Mouse (Mus musculus) CH12.LX (cell line): ENCODE data around the gene Pbrm1. TPM values are rescaled to one million over a fixed set of nuclear protein-coding genes. Genes with fewer than 3 reads are reported as not detected.

Experiments
- DNase-seq: peaks from one replicate; pipeline ENCODE4 v3.0.0-alpha.2; 2013; ENCODE audit errors: extremely low read depth
- H3K27ac ChIP-seq: 2 replicates; pipeline ENCODE4 v1.5.1; 2012; ENCODE audit warnings: low read depth, mild to moderate bottlenecking, control low read depth, moderate library complexity; ENCODE audit not compliant: insufficient read depth
- H3K27me3 ChIP-seq: replicated peaks from 2 replicates; pipeline ENCODE3; 2012; ENCODE audit warnings: inconsistent platforms
- H3K36me3 ChIP-seq, 2 experiments: replicated peaks in 1 of 2; 2 replicates each; pipeline versions ENCODE3 to v1.6.1; 2012; ENCODE audit warnings: inconsistent platforms in 1 of 2, low read length in 1 of 2, mild to moderate bottlenecking in 1 of 2, mixed read lengths in 1 of 2, moderate library complexity in 1 of 2; ENCODE audit not compliant: control insufficient read depth in 1 of 2, insufficient read depth in 1 of 2
- H3K4me1 ChIP-seq, 2 experiments: 2 replicates each; pipeline ENCODE4 v1.6.1; 2012; ENCODE audit warnings: inconsistent platforms in 1 of 2, moderate library complexity in 1 of 2; ENCODE audit not compliant: insufficient read depth in 2 of 2, control insufficient read depth in 1 of 2
- H3K4me2 ChIP-seq: 2 replicates; pipeline ENCODE4 v1.6.1; 2012; ENCODE audit warnings: low read depth, mild to moderate bottlenecking, control low read depth; ENCODE audit not compliant: poor library complexity, insufficient read depth, severe bottlenecking
- H3K4me3 ChIP-seq, 3 experiments: fragments of 150-350 bp in 1 of 3; sonication (generic) in 1 of 3; replicated peaks in 1 of 3; 2 replicates each; pipeline versions ENCODE3 to v1.5.1; 2011 to 2012; ENCODE audit warnings: low read depth in 2 of 3, low read length in 2 of 3, mild to moderate bottlenecking in 2 of 3, moderate library complexity in 2 of 3, control low read depth in 1 of 3, improper control_type of control experiment in 1 of 3, inconsistent platforms in 1 of 3, mixed read lengths in 1 of 3; ENCODE audit not compliant: poor library complexity in 1 of 3
- H3K79me2 ChIP-seq: replicated peaks from 2 replicates; pipeline ENCODE4 v1.6.1; 2012; ENCODE audit warnings: mild to moderate bottlenecking, moderate library complexity; ENCODE audit not compliant: control insufficient read depth, poor library complexity, insufficient read depth, severe bottlenecking; ENCODE audit errors: extremely low read depth
- H3K9ac ChIP-seq: 2 replicates; pipeline ENCODE4 v1.6.1; 2012; ENCODE audit warnings: low read depth, mild to moderate bottlenecking, control low read depth, moderate library complexity; ENCODE audit not compliant: insufficient read depth
- H3K9me3 ChIP-seq: replicated peaks from 2 replicates; pipeline ENCODE3; 2012; ENCODE audit warnings: low read length, inconsistent platforms, mixed read lengths
- BHLHE40 ChIP-seq: IDR thresholded peaks from 2 replicates; pipeline ENCODE4 v1.6.1; 2011; ENCODE audit warnings: mild to moderate bottlenecking, low read depth, low read length, improper control_type of control experiment
- CHD2 ChIP-seq: IDR thresholded peaks from 2 replicates; pipeline ENCODE4 v1.6.1; 2011; ENCODE audit warnings: low read length, improper control_type of control experiment
- ELF1 ChIP-seq: IDR thresholded peaks from 2 replicates; pipeline ENCODE4 v1.6.1; 2014; ENCODE audit warnings: low read depth, mild to moderate bottlenecking, inconsistent platforms, low read length, improper control_type of control experiment
- GABPA ChIP-seq: IDR thresholded peaks from 2 replicates; pipeline ENCODE4 v1.6.1; 2012; ENCODE audit warnings: low read depth, low read length, improper control_type of control experiment, inconsistent platforms; ENCODE audit not compliant: insufficient replicate concordance
- IRF4 ChIP-seq: IDR thresholded peaks from 2 replicates; pipeline ENCODE4 v1.6.1; 2014; ENCODE audit warnings: low read depth, mild to moderate bottlenecking, inconsistent platforms, low read length, improper control_type of control experiment
- JUND ChIP-seq: conservative IDR thresholded peaks from 2 replicates; pipeline ENCODE4 v1.6.1; 2011; ENCODE audit warnings: low read depth, low read length, improper control_type of control experiment
- MAFK ChIP-seq: IDR thresholded peaks from 2 replicates; pipeline ENCODE4 v1.6.1; 2011; ENCODE audit warnings: low read length, improper control_type of control experiment; ENCODE audit not compliant: insufficient replicate concordance
- MAX ChIP-seq: IDR thresholded peaks from 2 replicates; pipeline ENCODE4 v1.6.1; 2011; ENCODE audit warnings: low read length, improper control_type of control experiment
- MAZ ChIP-seq: IDR thresholded peaks from 2 replicates; pipeline ENCODE4 v1.6.1; 2012; ENCODE audit warnings: low read depth, mild to moderate bottlenecking, inconsistent platforms, low read length, improper control_type of control experiment, moderate library complexity
- MEF2A ChIP-seq: IDR thresholded peaks from 2 replicates; pipeline ENCODE4 v1.6.1; 2014; ENCODE audit warnings: low read depth, mild to moderate bottlenecking, inconsistent platforms, low read length, improper control_type of control experiment, borderline replicate concordance
- NRF1 ChIP-seq: IDR thresholded peaks from 2 replicates; pipeline ENCODE4 v1.6.1; 2014; ENCODE audit warnings: low read depth, mild to moderate bottlenecking, inconsistent platforms, low read length, improper control_type of control experiment, moderate library complexity
- PAX5 ChIP-seq: IDR thresholded peaks from 2 replicates; pipeline ENCODE4 v1.6.1; 2012; ENCODE audit warnings: low read length, inconsistent platforms, mixed read lengths
- POLR2A ChIP-seq: IDR thresholded peaks from 2 replicates; pipeline ENCODE4 v1.6.1; 2011; ENCODE audit warnings: low read depth, mild to moderate bottlenecking, improper control_type of control experiment, low read length
- POLR2AphosphoS2 ChIP-seq: IDR thresholded peaks from 2 replicates; pipeline ENCODE4 v1.6.1; 2011; ENCODE audit warnings: low read depth, low read length, improper control_type of control experiment
- RAD21 ChIP-seq: IDR thresholded peaks from 2 replicates; pipeline ENCODE4 v1.6.1; 2011; ENCODE audit warnings: low read depth, mild to moderate bottlenecking, low read length, improper control_type of control experiment, moderate library complexity
- SMC3 ChIP-seq: IDR thresholded peaks from 2 replicates; pipeline ENCODE4 v1.6.1; 2011; ENCODE audit warnings: low read depth, low read length, improper control_type of control experiment
- TBP ChIP-seq: conservative IDR thresholded peaks from 2 replicates; pipeline ENCODE4 v1.6.1; 2011; ENCODE audit warnings: low read depth, low read length, improper control_type of control experiment
- ZKSCAN1 ChIP-seq: IDR thresholded peaks from 2 replicates; pipeline ENCODE4 v1.6.1; 2012; ENCODE audit warnings: low read depth, inconsistent platforms, low read length, improper control_type of control experiment, borderline replicate concordance
- ZMIZ1 ChIP-seq: IDR thresholded peaks from 2 replicates; pipeline ENCODE4 v1.6.1; 2012; ENCODE audit warnings: low read depth, mild to moderate bottlenecking, inconsistent platforms, low read length, improper control_type of control experiment
- ZNF384 ChIP-seq: IDR thresholded peaks from 2 replicates; pipeline ENCODE4 v1.6.1; 2012; ENCODE audit warnings: low read depth, low read length, improper control_type of control experiment, inconsistent platforms
- dilution Hi-C: fragments of 300-500 bp; cut with MboI; formaldehyde crosslinking; loops from 2 replicates; pipeline ENCODE4 v1.14.3; 2020; ENCODE audit warnings: low sequenced_read_pairs; ENCODE audit not compliant: extremely low pct_unique_long_range_greater_than_20kb, extremely low pct_ligation_motif_present
- in situ Hi-C: fragments of 300-500 bp; cut with MboI; formaldehyde crosslinking; loops from 3 replicates; pipeline ENCODE4 v1.14.3; 2019; ENCODE audit warnings: low sequenced_read_pairs, low pct_ligation_motif_present, low pct_unique_long_range_greater_than_20kb, mixed read lengths
- polyA plus RNA-seq: library from polyadenylated mRNA; unstranded; fragments of >175 nt; gene quantifications from 2 replicates; pipeline ENCODE4 v1.2.1, GENCODE M21; 2012; ENCODE audit warnings: low read depth; ENCODE audit not compliant: insufficient read length
- total RNA-seq, 2 experiments: library from RNA; depleted of rRNA; stranded (reverse); fragments of 300-350 nt in 1 of 2; fragments of >200 nt in 1 of 2; gene quantifications; 2 replicates each; pipeline ENCODE4 v1.2.3; 2012 to 2014

The Pbrm1 gene
- total and polyA plus RNA-seq, 3 experiments: 20.4 to 28.8 (median 22.6) TPM

GRCm38 (mm10) chr14:31138219-31138896, 119.4 kb downstream of the Pbrm1 start:
- TF ChIP-seq IRF4 (no peak), RAD21 (no peak), BHLHE40 (no peak), MAFK (no peak), GABPA (no peak), ELF1 (no peak), PAX5 (no peak), JUND (no peak), SMC3 (no peak), ZNF384 (no peak), CHD2 (no peak)
- no peak overlapping the region for H3K4me3 ChIP-seq
- H3K27me3 ChIP-seq: peaks cover 2% of the 10 kb centered on the region
- H3K4me1 ChIP-seq: peaks cover 0 to 3% of the 10 kb centered on the region in 2 experiments; a peak in 2 of 4 replicates
- H3K9me3 ChIP-seq: peaks cover 9% of the 10 kb centered on the region
- H3K4me2 ChIP-seq: no peak overlapping the region
- no peak overlapping the region for H3K27ac ChIP-seq
- H3K9ac ChIP-seq: no peak overlapping the region
- H3K36me3 ChIP-seq: peaks cover 32 to 74% of the 10 kb centered on the region in 2 experiments
- in situ Hi-C loops: no loop called here
- no peaks in the 10 kb centered on the region for H3K79me2 ChIP-seq
- dilution Hi-C loops: no loop called here
- DNase-seq: no peak

- TF ChIP-seq ELF1: no peak
- TF ChIP-seq ZKSCAN1: no peak
- TF ChIP-seq POLR2AphosphoS2: no peak
- no peak for TF ChIP-seq GABPA
- TF ChIP-seq TBP: no peak
- TF ChIP-seq IRF4: no peak
- TF ChIP-seq ZMIZ1: no peak
- TF ChIP-seq MEF2A: no peak
- no peak for TF ChIP-seq NRF1
- no peak for TF ChIP-seq POLR2A
- no peak for TF ChIP-seq PAX5
- no peak for TF ChIP-seq MAX
- TF ChIP-seq MAFK: no peak
- no peak for TF ChIP-seq MAZ
- TF ChIP-seq JUND: no peak
- H3K27ac ChIP-seq: no peak overlapping the region
- in situ Hi-C loops (no loop called here), dilution Hi-C loops (no loop called here)
- no peaks in the 10 kb centered on the region for H3K27me3 ChIP-seq
- DNase-seq: no peak
- no peaks in the 10 kb centered on the region for H3K79me2 ChIP-seq
- peaks cover 0 to 3% of the 10 kb centered on the region in 2 experiments; a peak in 2 of 4 replicates for H3K4me1 ChIP-seq
- peaks cover 9% of the 10 kb centered on the region for H3K9me3 ChIP-seq
- peaks cover 32 to 78% of the 10 kb centered on the region in 2 experiments for H3K36me3 ChIP-seq
- H3K9ac ChIP-seq: no peak overlapping the region
- H3K4me3 ChIP-seq: no peak overlapping the region
- no peak overlapping the region for H3K4me2 ChIP-seq
These were observed 120.0 kb downstream of the Pbrm1 start for GRCm38 (mm10) chr14:31138897-31139429.
